Mouse (Mus musculus): ENCODE results near the gene Tkfc. TPM values are rescaled to one million over a fixed set of nuclear protein-coding genes. Genes with fewer than 3 reads are reported as not detected.

The Tkfc gene
- polyA plus RNA-seq, 1 experiment from 2014 or later, result 24.8 TPM

DNA sequence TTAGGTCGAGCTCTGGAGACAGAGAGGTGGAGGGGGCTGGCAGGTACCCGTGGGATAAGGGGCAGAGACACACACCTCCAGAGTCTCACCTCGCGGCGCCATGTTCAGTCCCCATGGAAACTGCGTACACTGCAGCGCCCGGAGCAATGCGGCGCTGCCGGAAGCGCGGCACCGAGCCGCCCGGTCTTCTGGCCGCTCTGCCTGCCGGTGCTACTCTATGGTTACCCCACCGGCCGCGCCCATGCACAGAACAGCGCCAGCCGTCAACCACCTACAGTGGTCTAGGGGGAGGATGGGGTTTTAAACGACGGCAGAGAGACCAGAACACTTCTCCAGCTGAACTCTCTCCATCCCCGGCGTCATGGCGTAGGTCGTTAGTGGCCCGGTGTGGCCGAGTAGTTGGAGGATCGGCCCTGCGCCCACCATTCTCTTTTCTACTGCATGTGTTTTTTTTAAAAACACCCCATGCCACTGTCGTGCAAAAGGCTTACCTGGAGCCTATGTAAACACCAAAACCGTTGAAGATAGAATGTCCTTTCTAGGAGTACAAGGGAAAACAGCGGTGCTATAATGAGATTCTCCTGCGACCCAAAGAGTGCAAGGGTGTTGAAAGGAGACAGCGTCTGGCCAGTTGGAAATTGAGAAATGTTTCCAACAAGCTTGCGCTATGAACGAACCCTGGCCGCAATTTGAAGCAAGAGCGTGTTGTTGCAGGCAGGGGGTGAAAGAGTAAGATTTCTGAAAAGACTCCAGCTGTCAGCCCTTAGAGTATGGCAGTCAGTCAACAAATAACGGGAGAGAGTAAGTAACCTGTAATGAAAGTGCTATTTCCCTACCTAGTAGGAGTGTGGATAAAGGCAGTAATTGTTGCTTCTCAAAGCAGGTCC is 49.6 kb downstream of the Tkfc start, which contains the start of gene Tmem216:
Gene Tmem216, minus strand, starts transcription at position 615 of the 887 bp plus-strand sequence.
- peak within 1 kb of the TSS; percentile 89 for H3K27ac ChIP-seq
- H3K4me1 ChIP-seq (replicated peaks), result peaks cover 24% of the 10 kb centered on the region
- H3K9ac ChIP-seq, result peak within 1 kb of the TSS; percentile 84
- peak within 1 kb of the TSS; percentile 85 for H3K4me2 ChIP-seq
- peak within 1 kb of the TSS; percentile 63 for H3K4me3 ChIP-seq
- ATAC-seq (ENCODE audit: low FRiP score), result peak; percentile 98
- H3K9me3 ChIP-seq, result no peaks in the 10 kb centered on the region
- peaks cover 28% of the 10 kb centered on the region for H3K36me3 ChIP-seq
- 1% methylated on average over 43 of the region's 43 CpGs for WGBS
- H3K27me3 ChIP-seq, result no peaks in the 10 kb centered on the region

DNA sequence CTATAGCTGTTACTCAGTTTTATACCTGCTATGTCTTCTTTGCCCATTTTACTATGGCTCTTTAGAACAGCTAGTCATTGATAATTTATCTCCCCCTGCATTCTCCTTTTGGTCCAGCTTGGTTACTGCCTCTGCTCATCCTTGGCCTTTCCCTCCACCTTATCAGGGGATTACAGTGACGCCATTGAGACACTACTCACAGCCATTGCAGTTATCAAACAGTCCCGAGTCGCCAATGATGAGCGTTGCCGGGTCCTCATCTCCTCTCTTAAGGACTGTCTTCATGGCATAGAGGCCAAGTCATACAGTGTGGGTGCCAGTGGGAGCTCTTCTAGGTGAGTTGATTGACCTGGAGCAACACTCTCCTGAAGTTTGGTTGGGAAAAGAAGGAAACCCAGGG is 66.0 kb downstream of the Tkfc start:
- no peak for ATAC-seq (ENCODE audit: low FRiP score)
- Histone ChIP-seq H3K4me2 (no peak overlapping the region), H3K27ac (no peak overlapping the region), H3K4me1 (replicated peaks) (no peaks in the 10 kb centered on the region), H3K27me3 (no peaks in the 10 kb centered on the region), H3K9ac (no peak overlapping the region), H3K4me3 (no peak overlapping the region), H3K36me3 (peaks cover 89% of the 10 kb centered on the region), H3K9me3 (no peaks in the 10 kb centered on the region)
- 99% methylated on average over 5 of the region's 5 CpGs for WGBS

Other genes starting within 250 kb of the Tkfc start
- gene Syt7, start 216.6 kb downstream of the Tkfc start, polyA plus RNA-seq (2015; fragmentation: Nextera tagmentation; extraction: Ambion mirVana), result 7.9 and 8.4 TPM in 2 replicates
- gene Lrrc10b, start 148.2 kb downstream of the Tkfc start, polyA plus RNA-seq (2015; fragmentation: Nextera tagmentation; extraction: Ambion mirVana), result 0.53 and 1.1 TPM in 2 replicates
- gene Ppp1r32, start 122.7 kb downstream of the Tkfc start, polyA plus RNA-seq (2015; fragmentation: Nextera tagmentation; extraction: Ambion mirVana), result 1.1 and 3.0 TPM in 2 replicates
- 49.0 and 52.8 TPM in 2 replicates for gene Cpsf7, start 80.4 kb downstream of the Tkfc start, polyA plus RNA-seq (2015; fragmentation: Nextera tagmentation; extraction: Ambion mirVana)
- 67.6 and 69.1 TPM in 2 replicates for gene Sdhaf2, start 79.5 kb downstream of the Tkfc start, polyA plus RNA-seq (2015; fragmentation: Nextera tagmentation; extraction: Ambion mirVana)
- gene Tmem216, start 49.4 kb downstream of the Tkfc start, polyA plus RNA-seq (2015; fragmentation: Nextera tagmentation; extraction: Ambion mirVana), result 50.5 and 55.3 TPM in 2 replicates
- gene Cyb561a3, start 28.5 kb downstream of the Tkfc start, polyA plus RNA-seq (2015; fragmentation: Nextera tagmentation; extraction: Ambion mirVana), result 16.2 and 17.2 TPM in 2 replicates
- 42.3 and 43.2 TPM in 2 replicates for gene Tmem138, start 28.3 kb downstream of the Tkfc start, polyA plus RNA-seq (2015; fragmentation: Nextera tagmentation; extraction: Ambion mirVana)
- gene Ddb1, start 327 bp downstream of the Tkfc start, polyA plus RNA-seq (2015; fragmentation: Nextera tagmentation; extraction: Ambion mirVana), result 242 and 263 TPM in 2 replicates
- gene Vwce, start 28.6 kb upstream of the Tkfc start, polyA plus RNA-seq (2015; fragmentation: Nextera tagmentation; extraction: Ambion mirVana), result 0.53 and 0.82 TPM in 2 replicates
- gene Pga5, start 72.4 kb upstream of the Tkfc start, polyA plus RNA-seq (2015; fragmentation: Nextera tagmentation; extraction: Ambion mirVana), result not detected in 2 replicates
- 33.8 and 34.7 TPM in 2 replicates for gene Vps37c, start 83.1 kb upstream of the Tkfc start, polyA plus RNA-seq (2015; fragmentation: Nextera tagmentation; extraction: Ambion mirVana)
- gene Cd5, start 133.3 kb upstream of the Tkfc start, polyA plus RNA-seq (2015; fragmentation: Nextera tagmentation; extraction: Ambion mirVana), result 0.21 and 0.35 TPM in 2 replicates
- gene Cd6, start 224.4 kb upstream of the Tkfc start, polyA plus RNA-seq (2015; fragmentation: Nextera tagmentation; extraction: Ambion mirVana), result not detected in 2 replicates
- gene Slc15a3, start 234.1 kb upstream of the Tkfc start, polyA plus RNA-seq (2015; fragmentation: Nextera tagmentation; extraction: Ambion mirVana), result 0.25 and 0.36 TPM in 2 replicates

Data from hindbrain, embryonic 13.5 days (tissue).